Mouse (Mus musculus) liver, postnatal 0 days (tissue): ENCODE measurements around the gene Lrrc26.

Experiments
- CTCF ChIP-seq: sonication (generic); IDR thresholded peaks from 2 replicates; pipeline ENCODE4 v1.5.1; 2016; ENCODE audit warnings: antibody characterized with exemption, low read depth
- EP300 ChIP-seq: IDR thresholded peaks from 2 replicates; pipeline ENCODE4 v1.6.1; 2016; ENCODE audit warnings: antibody characterized with exemption, low read depth, mild to moderate bottlenecking

DNA sequence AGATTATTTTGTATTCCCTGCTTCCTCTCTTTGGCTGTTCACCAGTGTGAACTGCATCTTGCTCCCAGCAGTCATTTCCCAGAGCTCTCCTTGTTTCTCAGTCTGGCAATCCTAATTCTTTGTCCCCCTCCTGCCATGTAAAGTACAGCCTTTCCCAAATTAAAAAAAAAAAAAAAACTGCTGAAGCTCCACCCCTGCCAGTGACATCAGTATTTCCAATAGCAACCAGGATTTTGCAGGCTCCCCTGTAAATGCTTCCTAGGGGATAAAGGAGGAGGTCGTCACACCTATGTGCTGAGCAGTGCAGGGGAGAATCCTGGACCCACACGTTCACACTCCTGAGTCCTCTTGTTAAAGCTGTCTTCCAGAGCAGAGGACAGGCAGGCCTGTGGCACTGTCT is 30.4 kb downstream of the Lrrc26 start:
- TF ChIP-seq CTCF (no peak), EP300 (no peak)
